ENCODE assay signal across 8 mouse cellular contexts in the genomic region with DNA sequence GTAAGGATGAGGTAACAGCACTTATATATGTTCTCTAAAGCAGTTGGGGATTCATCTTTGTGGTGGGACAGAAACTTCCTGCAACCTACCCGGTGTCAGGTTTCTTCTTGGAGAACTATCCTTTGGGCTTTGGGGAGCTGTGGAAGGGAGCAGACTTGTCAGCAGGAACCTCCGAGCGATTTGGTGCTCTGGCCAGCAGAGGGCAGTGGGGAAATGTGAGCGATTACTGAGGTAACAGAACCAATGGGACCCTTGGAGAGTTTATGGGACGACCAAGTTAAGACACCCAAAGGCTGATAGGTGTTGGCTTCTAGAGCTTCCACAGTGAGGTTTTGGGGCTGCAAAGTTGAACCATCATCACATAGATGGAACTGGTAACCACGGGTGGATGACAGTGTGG.
DNase-seq lines count a peak whose midpoint lies in the region; ATAC-seq and TF ChIP-seq lines count a peak whose summit lies in the region.

No protein-coding gene starts in this region.

- no peak for TF ChIP-seq POLR2A in testis, adult 2 months (IDR thresholded peaks at IDR 0.05; ENCODE audit: control insufficient read depth, low read depth, low read length)
- no peak for TF ChIP-seq POLR2A in brain, embryonic 14.5 days (IDR thresholded peaks at IDR 0.05; ENCODE audit: borderline replicate concordance, extremely low read depth, insufficient read depth, insufficient read length, poor library complexity, severe bottlenecking)
- no peak for TF ChIP-seq POLR2A in limb, embryonic 14.5 days (IDR thresholded peaks at IDR 0.05; ENCODE audit: borderline replicate concordance, extremely low read depth, insufficient read depth, insufficient read length)

- no peak for DNase-seq in testis, postnatal 14 days (ENCODE audit: low spot score)
- DNase-seq in brain, embryonic 14.5 days (ENCODE audit: low read depth) = peak; percentile 83
- peak; percentile 78 for DNase-seq in forebrain, embryonic 14.5 days (ENCODE audit: low spot score)
- DNase-seq in limb, embryonic 14.5 days (ENCODE audit: low spot score) = peak; percentile 51
- peak; percentile 69 for DNase-seq in retina, postnatal 1 day

- 13% methylated on average over 6 of the region's 6 CpGs for WGBS in forebrain, embryonic 14.5 days
- 16% methylated on average over 6 of the region's 6 CpGs for WGBS in kidney, embryonic 16.5 days
- WGBS in limb, embryonic 14.5 days = 18% methylated on average over 6 of the region's 6 CpGs

- no peak overlapping the region for H3K27ac ChIP-seq in testis, adult 2 months (ENCODE audit: control insufficient read depth, insufficient read depth, low read depth, low read length)
- H3K27ac ChIP-seq in forebrain, embryonic 14.5 days (ENCODE audit: low read depth, low read length) = no peak overlapping the region
- H3K27ac ChIP-seq in kidney, embryonic 16.5 days (ENCODE audit: low read length) = no peak overlapping the region
- no peak overlapping the region for H3K27ac ChIP-seq in limb, embryonic 14.5 days (replicated peaks; ENCODE audit: low read depth, low read length)

- TF ChIP-seq CTCF in testis, adult 2 months (IDR thresholded peaks at IDR 0.05; ENCODE audit: control insufficient read depth, insufficient read depth, insufficient replicate concordance, low read depth, low read length) = peak; percentile 35; the same call in 1 of the 2 replicates
- TF ChIP-seq CTCF in brain, embryonic 14.5 days (IDR thresholded peaks at IDR 0.05; ENCODE audit: borderline replicate concordance, extremely low read depth, insufficient read depth, insufficient read length) = peak; percentile 86

- H3K4me2 ChIP-seq in forebrain, embryonic 14.5 days (ENCODE audit: low read length) = no peak overlapping the region
- no peak overlapping the region for H3K4me2 ChIP-seq in kidney, embryonic 16.5 days (replicated peaks; ENCODE audit: low read depth, low read length)
- H3K4me2 ChIP-seq in limb, embryonic 14.5 days (replicated peaks; ENCODE audit: low read depth, low read length, severe bottlenecking) = no peak overlapping the region

- H3K36me3 ChIP-seq in testis, adult 2 months (ENCODE audit: control insufficient read depth, insufficient read depth, low read length) = no peaks in the 10 kb centered on the region
- no peaks in the 10 kb centered on the region for H3K36me3 ChIP-seq in forebrain, embryonic 14.5 days (ENCODE audit: control insufficient read depth, insufficient read depth, low read length)
- H3K36me3 ChIP-seq in kidney, embryonic 16.5 days (ENCODE audit: insufficient read depth, low read length) = no peaks in the 10 kb centered on the region
- H3K36me3 ChIP-seq in limb, embryonic 14.5 days (ENCODE audit: control insufficient read depth, insufficient read depth, low read length) = no peaks in the 10 kb centered on the region

- H3K4me3 ChIP-seq in testis, adult 2 months (ENCODE audit: control insufficient read depth, low read depth, low read length) = no peak overlapping the region
- H3K4me3 ChIP-seq in forebrain, embryonic 14.5 days (ENCODE audit: low read depth, low read length) = no peak overlapping the region
- H3K4me3 ChIP-seq in kidney, embryonic 16.5 days (ENCODE audit: low read length) = no peak overlapping the region
- no peak overlapping the region for H3K4me3 ChIP-seq in limb, embryonic 14.5 days (replicated peaks; ENCODE audit: low read length)

- H3K9ac ChIP-seq in forebrain, embryonic 14.5 days (ENCODE audit: low read length) = no peak overlapping the region
- no peak overlapping the region for H3K9ac ChIP-seq in kidney, embryonic 16.5 days (replicated peaks; ENCODE audit: low read length)
- H3K9ac ChIP-seq in limb, embryonic 14.5 days (ENCODE audit: low read depth, low read length, severe bottlenecking) = no peak overlapping the region

- H3K27me3 ChIP-seq in testis, adult 2 months (ENCODE audit: control insufficient read depth, insufficient read depth, low read length) = no peaks in the 10 kb centered on the region
- H3K27me3 ChIP-seq in forebrain, embryonic 14.5 days (replicated peaks; ENCODE audit: control insufficient read depth, insufficient read depth, low read length) = no peaks in the 10 kb centered on the region
- H3K27me3 ChIP-seq in kidney, embryonic 16.5 days (ENCODE audit: insufficient read depth, low read length) = no peaks in the 10 kb centered on the region
- no peaks in the 10 kb centered on the region for H3K27me3 ChIP-seq in limb, embryonic 14.5 days (ENCODE audit: control insufficient read depth, insufficient read depth, low read length)

- H3K4me1 ChIP-seq in testis, adult 2 months (ENCODE audit: control insufficient read depth, insufficient read depth, low read length) = no peaks in the 10 kb centered on the region
- H3K4me1 ChIP-seq in forebrain, embryonic 14.5 days (ENCODE audit: control insufficient read depth, insufficient read depth, low read length) = no peaks in the 10 kb centered on the region; the same call in 1 of the 2 replicates
- no peaks in the 10 kb centered on the region for H3K4me1 ChIP-seq in kidney, embryonic 16.5 days (ENCODE audit: insufficient read depth, low read length)
- H3K4me1 ChIP-seq in limb, embryonic 14.5 days (ENCODE audit: control insufficient read depth, insufficient read depth, low read length) = no peaks in the 10 kb centered on the region

- no peaks in the 10 kb centered on the region for H3K9me3 ChIP-seq in forebrain, embryonic 14.5 days (replicated peaks; ENCODE audit: control insufficient read depth, low read length)
- no peaks in the 10 kb centered on the region for H3K9me3 ChIP-seq in kidney, embryonic 16.5 days (ENCODE audit: low read length)
- no peaks in the 10 kb centered on the region for H3K9me3 ChIP-seq in limb, embryonic 14.5 days (ENCODE audit: control insufficient read depth, low read length)

- peak; percentile 52; the same call in 1 of the 2 replicates for ATAC-seq in forebrain, embryonic 14.5 days
- ATAC-seq in kidney, embryonic 16.5 days (ENCODE audit: low FRiP score, low TSS enrichment) = peak; percentile 61; the same call in 1 of the 2 replicates
- ATAC-seq in limb, embryonic 14.5 days (ENCODE audit: low FRiP score, low read depth) = no peak
- ATAC-seq in erythroblast, adult 5-6 weeks (replicated peaks; ENCODE audit: low FRiP score, poor library complexity, severe bottlenecking) = no peak

Comparison
In these comparisons a context has a peak if more than half of its experiments do, and no peak if none do; other contexts are left out.
1. ATAC-seq: peak in forebrain, embryonic 14.5 days (single experiment) and kidney, embryonic 16.5 days (single experiment); none in limb, embryonic 14.5 days (single experiment) and erythroblast, adult 5-6 weeks (single experiment).